Mouse (Mus musculus): Measurements from ENCODE around the gene Lsm14a.

Gene Lsm14a

DNA sequence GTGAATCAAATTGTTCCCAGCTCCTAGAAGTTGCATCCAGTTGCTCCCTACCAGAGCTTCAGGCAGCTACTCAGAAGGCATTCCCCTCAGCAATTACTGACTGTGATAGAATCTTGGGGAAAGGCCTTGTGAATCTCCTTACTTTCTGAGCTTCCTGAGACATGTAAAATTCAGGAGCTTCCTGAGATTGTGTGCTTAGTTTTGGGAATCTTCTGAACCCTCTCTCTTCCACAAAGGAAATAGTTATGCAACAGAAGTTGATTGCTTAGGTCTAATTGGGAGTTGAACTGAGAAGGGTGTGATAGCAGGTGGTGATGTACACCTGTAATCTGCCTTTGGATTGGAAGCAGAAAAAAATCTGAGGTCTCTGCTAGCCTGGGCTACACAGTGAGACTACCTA lies at the start of gene Lsm14a:
Gene Lsm14a (minus strand): TSS at position 101 of the 400 bp plus-strand sequence.
- DNase-seq, result no peak

DNA sequence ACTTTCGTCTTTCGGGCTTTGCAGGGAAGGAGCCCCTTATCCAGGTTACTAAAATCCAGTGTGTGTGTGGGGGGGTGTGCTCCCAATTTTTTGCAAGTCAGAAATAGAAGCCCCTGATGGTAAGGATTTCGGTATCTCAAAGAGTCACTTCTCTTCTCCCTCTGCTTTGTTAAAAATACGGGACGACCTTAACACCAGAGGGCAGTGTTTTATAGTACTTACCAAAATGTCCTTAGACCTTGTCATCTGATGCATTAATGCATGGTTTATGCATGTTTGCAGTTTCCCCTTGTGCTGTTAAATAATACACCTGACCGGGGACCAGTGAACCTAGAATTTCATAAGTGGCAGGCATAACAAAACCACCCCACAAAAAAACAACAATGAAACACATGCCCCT lies 45.8 kb upstream of the Lsm14a start:
- DNase-seq, result peak; percentile 22

DNA sequence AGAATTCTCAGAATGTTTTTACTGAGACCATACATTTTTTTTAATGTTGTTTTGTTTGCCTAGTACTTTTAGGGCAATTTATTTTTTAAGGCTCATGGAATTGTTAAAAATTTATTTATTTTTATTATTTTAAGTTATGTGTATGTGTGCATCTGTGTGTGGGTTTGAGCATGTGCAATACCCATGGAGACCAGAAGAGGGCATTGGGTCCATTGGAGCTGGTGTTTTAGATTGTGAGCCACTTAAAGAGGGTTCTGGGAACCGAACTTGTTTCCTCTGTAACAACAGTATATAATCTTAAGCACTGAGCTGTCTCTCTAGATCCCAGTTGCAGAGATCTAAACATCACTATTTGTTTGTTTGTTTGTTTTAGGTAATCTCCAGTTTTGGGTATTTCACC lies 40.5 kb upstream of the Lsm14a start:
- no peak for DNase-seq

DNA sequence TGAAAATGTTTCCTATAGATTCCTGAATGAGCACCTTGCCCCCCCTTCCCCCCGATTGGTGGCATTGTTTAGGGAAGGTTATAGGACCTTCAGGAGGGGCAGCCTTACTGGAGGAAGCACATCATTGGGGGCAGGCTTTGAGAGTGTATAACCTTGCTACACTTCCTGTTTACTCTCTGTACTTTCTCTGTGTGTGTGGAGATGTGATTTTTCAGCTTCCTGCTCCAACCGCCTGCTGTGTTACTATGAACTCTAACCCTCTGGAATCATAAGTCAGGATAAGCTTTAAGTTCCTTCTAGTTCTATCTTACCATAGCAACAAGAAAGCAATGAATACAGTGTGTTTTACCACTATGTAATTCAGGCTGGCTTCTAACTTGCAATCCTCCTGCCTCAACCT lies 28.1 kb upstream of the Lsm14a start:
- DNase-seq, result no peak

DNA sequence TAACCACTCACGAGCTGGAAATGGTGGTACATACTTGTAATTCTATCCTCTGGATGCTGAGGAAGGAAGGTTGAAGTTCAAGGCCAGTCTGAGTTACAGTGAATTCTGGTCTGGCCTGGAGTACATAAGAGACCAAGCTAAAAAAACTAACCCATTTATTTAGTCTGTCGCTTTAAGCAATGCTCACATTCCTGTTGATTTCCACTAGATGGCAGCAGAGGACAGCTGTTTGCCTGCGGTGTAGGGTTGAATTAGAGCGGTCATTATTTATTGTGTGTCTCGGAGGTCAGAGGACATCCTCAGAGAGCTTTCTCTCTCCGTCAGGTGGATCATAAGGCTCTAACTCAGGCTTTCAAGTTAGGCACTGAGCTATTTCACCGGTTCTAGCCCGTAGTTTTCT lies 14.4 kb upstream of the Lsm14a start:
- peak; percentile 61 for DNase-seq

DNA sequence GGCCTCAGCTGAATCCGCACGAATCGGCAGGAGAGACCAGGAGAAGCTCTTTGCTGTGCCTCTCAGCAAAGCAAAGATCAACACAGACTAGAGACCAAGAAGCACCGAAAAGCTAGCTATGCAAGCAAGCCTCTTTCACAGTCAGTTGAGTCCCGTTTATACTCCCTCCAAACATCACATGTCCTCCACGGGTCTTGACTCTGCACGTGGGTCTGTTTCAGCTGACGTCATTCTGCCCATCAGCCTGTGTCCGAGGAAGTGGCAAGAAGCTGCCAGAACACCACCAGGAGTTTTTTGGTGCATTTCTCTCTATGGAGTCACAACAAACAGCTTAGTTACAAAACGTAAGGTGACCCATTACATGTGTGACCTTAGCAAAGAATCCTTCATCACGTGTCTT lies 10.8 kb upstream of the Lsm14a start:
- no peak for DNase-seq

DNA sequence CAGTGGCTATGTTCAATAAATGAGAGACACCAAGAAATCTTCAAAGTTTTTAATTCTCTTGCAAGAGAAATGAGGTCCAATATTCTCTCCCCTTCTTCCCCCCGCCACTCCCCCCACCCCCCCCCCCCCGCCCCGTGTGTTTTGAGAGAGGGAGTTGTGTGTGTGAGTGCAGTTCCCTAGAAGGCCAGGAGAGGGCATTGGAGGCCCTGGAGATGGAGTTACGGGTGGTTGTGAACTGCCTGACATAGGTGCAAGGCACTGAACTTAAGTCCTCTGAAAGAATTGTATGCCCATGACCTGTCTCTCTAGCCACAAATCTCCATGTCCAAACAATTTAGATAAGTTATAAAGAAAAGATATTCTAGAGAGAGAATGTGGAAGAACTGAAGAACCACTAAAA lies 7.0 kb upstream of the Lsm14a start:
- DNase-seq, result no peak

DNA sequence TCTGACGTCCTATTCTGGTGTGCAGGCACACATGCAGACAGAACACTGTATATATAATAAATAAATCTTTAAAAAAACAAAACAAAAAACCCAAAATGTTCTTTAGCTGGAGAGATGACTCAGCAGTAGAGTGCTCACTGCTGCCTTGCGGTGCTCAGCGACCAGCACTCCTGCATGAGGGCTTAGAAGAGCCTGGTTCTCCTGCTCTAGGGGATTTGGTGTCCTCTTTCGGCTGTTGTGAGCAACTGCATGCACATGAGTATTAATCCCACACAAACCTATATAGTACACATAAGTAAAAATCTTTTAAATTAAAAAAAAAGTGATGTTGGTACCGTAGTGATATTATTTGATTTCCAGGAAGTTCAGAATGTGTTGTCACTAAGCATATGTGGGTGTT lies 5.7 kb upstream of the Lsm14a start:
- no peak for DNase-seq

DNA sequence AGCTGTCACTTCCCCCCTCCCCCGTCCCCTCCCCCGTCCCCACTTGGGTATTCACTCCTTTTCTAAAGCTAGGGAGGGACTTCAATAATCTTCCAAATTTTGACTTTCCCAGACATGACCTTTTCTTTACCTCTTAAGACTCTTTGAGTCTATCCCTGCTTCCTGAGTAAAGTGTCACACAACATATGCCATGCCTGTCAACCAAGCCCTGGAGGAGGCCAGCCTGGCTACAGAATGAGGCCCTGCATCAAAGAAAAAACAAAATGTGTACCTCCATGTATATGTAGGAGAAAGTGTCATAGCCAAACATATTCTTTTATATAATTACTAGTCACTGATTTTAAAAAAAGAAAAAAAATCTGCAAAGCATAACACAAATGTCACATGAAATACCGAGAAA lies 3.7 kb upstream of the Lsm14a start:
- no peak for DNase-seq

DNA sequence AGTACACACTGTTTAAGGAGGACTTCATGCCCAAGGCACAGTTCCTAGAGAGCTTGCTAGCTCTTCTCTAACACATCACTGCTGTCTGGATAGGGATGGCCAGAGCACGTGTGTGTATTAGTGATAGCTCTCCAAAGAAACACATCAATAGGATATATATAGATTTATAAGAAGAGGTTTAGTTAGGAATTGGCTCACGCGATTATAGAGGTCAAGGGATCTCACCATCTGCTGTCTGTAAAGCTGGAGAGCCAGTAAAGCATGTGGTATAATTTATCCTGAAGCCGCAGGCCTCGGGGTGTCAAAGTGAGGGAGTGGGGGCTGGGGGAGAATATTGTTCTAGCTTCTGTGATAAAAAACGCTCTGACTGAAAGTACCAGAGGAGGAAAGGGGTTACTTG lies 2.6 kb upstream of the Lsm14a start:
- no peak for DNase-seq

DNA sequence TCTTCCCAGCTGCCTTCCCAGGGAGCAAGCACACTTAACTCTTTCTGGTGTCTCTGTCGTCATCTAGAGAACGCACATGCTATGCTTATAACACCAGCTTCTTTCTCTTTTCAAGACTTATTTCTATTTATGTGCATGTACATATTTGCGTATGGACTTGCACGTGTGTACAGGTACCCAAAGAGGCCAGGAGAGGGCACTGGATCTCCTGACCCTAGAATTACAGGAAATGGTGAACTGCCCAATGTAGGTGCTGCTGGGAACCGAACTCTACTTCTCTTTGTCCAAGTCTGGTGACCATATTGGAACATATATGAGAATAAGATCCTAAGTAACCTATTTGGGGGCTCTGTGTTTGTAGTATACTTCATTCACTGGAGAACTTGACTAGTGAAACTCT lies 1.5 kb upstream of the Lsm14a start:
- DNase-seq, result no peak

DNA sequence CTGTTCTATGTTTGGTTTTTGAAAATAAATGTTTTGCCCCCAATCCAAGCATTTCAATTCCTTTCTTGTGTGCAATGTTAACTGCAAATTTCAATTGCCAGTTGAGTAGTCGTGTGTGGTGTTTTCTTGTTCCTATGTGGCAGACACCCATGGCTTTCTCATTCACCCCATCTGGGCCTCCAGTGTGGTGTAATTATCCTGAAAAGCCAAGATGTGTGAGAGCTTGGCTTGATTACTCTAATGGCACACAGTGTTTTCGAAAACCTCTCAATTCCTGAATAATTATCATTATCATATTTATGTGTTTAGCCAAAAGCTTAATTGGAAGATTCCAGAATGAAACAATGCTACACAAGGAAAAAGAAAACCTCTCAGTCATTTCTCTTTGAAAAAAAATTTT lies 976 bp upstream of the Lsm14a start:
- DNase-seq, result no peak

DNA sequence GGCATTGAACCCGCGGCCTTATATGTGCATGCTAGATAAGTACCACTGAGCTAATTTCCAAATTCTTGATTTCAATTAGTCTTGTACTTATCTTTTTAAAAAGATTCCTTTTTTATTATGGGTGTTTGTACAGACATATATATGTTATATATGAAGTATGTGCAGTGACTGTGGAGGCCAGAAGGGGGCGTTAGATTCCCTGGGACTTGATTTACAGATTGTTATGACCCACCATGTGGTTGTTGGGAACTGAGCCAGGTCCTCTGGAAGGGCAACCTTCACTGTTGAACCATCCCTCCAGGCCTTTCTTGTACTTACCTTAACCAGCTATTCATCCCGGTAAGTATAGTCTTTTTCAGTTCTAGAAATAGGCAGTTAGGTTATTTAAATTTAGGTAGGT lies 780 bp downstream of the Lsm14a start:
- peak; percentile 60 for DNase-seq

DNA sequence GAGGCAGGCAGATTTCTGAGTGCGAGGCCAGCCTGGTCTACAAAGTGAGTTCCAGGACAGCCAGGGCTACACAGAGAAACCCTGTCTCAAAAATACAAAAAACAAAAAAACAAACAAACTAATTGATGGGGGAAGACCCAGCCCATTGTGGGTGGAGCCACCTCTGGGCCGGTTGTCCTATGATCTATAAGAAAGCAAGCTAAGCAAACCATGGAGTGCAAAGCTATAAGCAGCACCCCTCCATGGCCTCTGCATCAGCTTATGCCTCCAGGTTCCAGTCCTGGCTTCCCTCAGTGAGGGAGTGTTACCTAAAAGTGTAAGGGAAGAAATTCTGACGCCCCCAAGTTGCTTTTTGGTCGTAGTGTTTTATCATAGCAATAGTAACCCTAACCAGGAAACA lies 1.4 kb downstream of the Lsm14a start:
- DNase-seq, result no peak

DNA sequence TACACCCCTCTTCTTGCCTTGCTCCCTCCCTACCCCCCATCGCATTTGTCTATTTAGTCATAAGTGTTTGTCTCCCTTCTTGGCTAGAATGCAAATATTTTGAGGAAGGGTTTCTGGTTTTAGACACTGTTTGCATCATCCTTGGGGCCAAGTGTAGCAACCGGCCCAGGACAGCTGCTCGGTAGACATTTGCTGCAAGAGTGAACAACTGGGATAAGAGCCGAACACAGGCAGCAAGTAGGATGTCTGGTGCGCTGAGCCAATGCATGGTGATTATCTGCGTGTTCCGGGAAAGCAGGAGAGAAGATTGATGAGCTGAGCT lies 2.3 kb downstream of the Lsm14a start:
- DNase-seq, result no peak

DNA sequence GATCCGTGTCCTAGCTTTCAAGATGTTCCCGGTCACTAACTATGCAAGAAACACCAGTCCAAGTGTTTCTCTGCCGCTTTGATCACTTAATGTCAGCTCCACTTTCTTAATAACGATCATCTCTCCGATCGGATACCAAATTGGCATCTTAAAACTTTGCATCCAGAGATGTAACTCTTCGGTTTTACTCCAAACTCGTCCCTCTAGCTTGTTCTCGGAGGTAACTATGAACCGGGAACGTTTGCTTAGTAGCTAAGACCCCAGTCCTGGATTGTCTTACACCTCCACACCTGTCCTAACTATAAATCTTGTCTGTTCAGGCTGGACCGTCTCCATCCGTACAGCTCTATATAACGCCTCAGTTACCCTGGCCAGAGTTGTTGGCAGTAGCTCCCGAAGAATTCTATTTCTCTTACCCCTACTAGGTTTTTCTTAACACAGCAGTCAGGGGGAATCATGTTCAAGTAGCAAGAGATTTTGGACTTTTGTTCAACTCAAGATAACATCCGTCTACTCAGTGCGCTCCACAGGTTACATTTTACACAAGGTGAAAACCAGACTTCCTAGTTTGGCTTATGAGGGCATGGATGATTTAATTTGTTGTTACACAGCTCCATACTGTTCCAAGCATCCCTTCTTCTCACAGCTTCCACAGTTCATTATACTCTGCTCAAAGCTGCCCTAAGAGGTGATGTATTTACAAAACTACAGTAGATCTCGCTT lies 2.8 kb downstream of the Lsm14a start:
- DNase-seq, result peak; percentile 54

DNA sequence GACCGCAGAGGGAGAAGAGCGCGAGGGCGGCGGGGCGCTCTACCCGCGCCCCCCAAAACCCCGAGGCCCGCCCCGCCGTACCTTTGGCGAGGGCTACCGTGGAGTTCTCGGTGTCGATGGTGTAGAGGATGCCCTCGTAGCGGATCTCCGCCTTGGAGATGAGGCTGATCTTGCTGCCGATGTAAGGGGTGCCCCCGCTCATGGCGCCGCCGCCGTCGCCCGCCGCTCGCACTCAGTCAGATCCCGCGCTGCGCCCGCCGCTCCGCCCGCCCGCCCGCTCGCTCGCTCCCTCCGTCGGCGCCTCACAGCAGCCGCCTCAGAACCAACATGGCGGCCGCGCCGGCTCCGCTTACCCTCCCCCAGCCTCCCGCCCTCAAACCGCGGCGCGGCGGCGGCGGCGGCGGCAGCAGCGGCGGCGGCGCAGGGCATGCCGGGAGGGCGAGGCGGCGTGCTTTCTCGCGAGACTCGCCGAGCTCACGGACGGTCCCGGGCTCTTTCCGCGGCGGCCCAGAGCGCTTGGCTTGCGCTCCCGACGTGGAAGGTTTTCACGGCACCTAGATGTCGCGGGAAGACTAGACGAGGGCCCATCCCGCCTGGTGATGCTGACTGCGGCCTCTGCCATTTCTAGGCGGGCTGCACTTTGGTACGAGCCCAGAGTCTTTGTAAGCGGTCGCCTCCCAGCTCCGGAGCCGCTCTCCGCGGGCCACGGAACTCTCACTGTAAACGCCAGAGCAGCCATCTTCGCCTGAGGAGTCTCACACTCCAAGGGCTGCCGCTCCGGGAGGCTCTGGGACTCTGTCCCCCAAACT lies 3.6 kb downstream of the Lsm14a start:
- peak; percentile 91 for DNase-seq

DNA sequence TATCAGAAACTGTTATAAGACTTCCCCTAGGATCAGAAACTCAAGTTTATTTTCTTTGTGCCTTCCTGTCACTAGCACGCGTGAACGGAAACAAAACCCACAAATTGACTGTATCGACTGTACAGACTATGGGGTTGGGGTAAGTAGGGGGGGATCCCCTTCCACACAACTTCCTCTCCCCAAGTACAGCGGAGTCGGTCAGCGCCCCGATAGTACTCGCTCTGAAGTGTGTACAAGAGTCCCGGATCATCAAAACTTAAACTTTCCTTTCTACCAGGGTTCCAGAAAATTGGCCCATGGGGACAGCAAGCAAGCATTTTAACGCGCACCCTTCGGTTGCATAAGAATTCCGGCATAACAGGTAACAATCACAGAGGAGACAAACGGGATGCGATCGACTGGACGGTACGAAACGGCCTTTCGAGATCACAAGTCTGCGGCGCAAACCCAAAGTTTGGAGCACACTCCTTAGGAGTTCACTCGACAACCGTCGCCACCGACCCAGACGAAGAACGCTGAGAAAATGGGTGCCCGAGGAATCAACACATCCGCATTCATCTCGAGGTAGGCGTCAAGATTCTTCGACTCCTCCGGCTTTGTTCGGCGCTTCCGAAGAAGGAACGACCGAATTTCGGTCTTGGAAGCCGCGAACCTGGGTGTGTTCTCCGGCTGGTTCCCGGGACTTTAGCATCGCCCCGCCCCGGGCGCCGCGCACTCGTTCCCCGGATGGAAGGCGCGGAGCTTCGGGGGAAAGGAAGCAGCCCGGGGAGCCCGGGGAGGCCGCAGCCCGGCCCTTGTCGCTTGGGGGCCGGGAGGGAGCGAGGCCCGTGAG lies 4.5 kb downstream of the Lsm14a start:
- peak; percentile 70 for DNase-seq

DNA sequence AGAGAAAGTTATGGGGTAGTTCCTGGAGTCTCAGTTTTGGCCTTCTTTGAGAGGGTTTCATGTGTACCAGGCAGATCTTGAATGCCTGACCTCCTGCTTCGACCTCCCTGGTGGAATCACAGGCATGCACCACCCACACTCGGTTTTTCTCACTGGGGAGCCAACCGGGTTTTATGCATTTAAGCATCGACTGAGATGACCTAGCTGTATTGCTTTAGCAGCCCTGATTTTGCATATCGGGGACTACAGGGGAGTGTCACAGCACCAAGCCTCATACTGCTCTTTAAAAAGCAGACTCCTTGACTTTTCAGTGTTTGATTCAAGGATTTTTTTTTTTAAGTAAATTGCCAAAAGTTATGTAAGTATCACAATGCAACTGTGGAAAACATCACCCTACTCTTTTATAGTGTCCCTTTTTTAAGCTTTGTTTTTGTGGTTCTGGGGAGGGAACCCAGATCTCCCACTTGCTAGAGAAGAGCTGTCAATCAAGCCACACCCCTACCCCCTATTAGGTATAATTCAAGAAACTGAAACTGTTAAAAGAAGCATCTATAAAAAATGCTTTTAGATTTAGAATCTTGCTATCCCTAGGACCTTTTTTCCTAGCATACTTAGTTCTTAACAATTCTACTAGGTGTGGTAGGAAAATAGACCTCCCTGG lies 5.2 kb downstream of the Lsm14a start:
- DNase-seq, result peak; percentile 38

DNA sequence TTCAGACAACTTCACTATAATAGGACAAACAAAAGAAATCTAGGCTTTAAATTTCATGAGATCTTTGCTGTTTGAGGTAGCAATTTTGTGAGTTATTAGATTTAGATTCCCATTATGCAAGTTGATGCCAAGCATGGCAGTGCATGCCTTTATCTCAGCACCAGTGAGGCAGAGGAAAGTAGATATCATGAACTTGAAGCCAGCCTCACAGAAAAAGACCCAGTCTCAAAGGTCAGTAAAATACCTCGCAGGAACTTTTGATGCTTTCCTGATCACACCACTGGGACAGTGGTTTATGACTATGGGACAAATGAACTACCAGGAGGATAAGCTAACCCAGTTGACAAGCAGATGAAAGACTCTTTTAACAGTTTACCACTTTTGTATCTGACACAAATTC lies 10.3 kb downstream of the Lsm14a start:
- no peak for DNase-seq

DNA sequence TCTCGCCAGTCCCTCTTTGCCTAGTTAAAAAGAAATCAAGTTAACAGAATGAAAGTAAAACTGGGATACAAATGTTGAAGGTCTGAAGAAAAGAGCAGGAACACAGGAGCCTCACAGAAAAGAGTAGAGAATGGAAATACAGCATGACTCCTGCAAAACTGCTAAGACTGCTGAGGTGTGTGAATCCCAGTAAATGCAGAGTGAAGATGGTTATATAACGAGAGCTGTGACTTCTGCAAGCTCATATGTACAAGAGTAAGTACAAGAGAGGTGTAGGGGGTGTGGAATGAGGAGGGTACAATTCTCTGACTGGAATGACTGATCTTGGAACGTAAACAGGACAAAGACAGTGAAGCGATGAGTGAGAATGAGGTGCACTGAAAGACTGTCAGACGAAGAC lies 11.4 kb downstream of the Lsm14a start:
- no peak for DNase-seq

DNA sequence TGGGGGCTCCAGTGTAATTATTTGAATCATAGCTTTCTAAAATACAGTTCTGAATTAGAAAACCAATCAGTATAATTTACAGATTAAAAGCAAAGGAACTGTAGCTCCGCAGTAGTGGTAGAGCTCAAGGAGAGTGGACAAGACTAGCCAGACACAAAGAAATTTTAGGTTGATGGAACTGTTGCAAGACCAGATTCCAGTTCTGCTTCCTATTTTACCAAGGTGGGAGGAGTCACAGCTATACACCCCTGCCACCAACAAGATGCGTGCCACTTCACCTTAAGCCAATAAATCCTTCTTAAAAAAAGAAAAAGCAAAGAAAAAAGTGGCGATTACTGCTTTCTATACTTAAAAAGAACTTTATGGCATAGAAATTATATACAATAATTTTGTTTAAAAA lies 12.8 kb downstream of the Lsm14a start:
- no peak for DNase-seq

DNA sequence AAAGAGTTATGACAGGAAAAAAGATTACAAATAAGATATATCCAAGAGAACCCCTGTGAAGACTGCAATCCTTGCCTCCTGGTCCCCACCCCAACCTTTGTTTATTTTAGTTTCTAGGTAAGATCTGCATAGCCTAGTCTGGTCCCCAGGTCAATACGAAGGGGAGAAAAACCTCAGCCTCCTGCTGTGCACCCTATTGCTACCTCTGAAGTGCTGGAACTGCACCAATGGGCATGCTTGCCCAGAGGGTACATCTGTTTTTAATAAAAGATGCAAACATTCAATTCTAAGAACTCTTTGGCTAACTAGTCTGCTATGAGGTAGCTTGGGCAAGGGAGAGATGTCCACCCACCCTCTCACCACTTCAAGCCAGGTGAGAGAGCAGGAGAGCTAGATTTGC lies 19.2 kb downstream of the Lsm14a start:
- DNase-seq, result no peak

Measured in cerebellum, adult 9-10 months (tissue).